Mouse (Mus musculus) neutrophil, adult 5-6 weeks (primary cell): ENCODE data around the gene 4930402H24Rik. TPM values are rescaled to one million over a fixed set of nuclear protein-coding genes. Genes with fewer than 3 reads are reported as not detected.

Experiments
- ATAC-seq: fragments of 151-379, 151-347 bp; 2 replicates; pipeline ENCODE4 v1.8.0; 2017; ENCODE audit warnings: mild to moderate bottlenecking, moderate TSS enrichment; ENCODE audit not compliant: insufficient number of reproducible peaks, poor library complexity, low FRiP score, severe bottlenecking; ENCODE audit errors: extremely low read depth
- total RNA-seq: library from RNA; stranded (forward); fragments of 200-1000 nt; gene quantifications from 2 replicates; pipeline ENCODE4 v1.2.3, GENCODE M21; 2017

The 4930402H24Rik gene
- total RNA-seq, result 15.7 and 21.9 TPM in 2 replicates

GRCm38 (mm10) chr2:130905751-130906583, at the start of gene 4930402H24Rik, which contains the start of gene Atrn:
Gene 4930402H24Rik (minus strand): TSS chr2:130906406.
Gene Atrn (plus strand): TSS chr2:130906495.
- peak; percentile 91 for ATAC-seq

GRCm38 (mm10) chr2:130950548-130950947, 44.3 kb upstream of the 4930402H24Rik start:
- ATAC-seq, result peak; percentile 82

GRCm38 (mm10) chr2:130949781-130950180, 43.6 kb upstream of the 4930402H24Rik start:
- ATAC-seq, result no peak

- ATAC-seq, result peak; percentile 48
These were observed 26.7 kb upstream of the 4930402H24Rik start for GRCm38 (mm10) chr2:130932865-130933264.

GRCm38 (mm10) chr2:130929994-130930393, 23.8 kb upstream of the 4930402H24Rik start:
- peak; percentile 90 for ATAC-seq

DNA sequence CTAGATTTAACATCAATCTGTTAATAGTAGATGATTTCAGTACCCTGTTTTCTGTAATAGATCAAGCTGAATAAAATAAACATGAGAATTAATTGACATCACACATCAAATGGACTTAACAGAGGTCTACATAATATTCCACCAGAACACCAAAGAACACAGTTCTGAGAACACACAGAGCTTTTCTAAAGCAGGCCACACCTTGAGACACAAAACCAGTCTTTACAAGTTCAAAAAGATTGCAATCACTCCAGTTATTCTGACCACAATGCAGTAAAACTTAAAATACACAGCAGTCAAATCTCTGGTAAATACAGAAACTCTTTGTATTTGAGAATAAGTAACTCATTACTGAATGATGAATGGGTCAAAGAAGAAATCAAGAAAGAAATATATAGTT, 22.3 kb upstream of the 4930402H24Rik start:
- ATAC-seq, result no peak

DNA sequence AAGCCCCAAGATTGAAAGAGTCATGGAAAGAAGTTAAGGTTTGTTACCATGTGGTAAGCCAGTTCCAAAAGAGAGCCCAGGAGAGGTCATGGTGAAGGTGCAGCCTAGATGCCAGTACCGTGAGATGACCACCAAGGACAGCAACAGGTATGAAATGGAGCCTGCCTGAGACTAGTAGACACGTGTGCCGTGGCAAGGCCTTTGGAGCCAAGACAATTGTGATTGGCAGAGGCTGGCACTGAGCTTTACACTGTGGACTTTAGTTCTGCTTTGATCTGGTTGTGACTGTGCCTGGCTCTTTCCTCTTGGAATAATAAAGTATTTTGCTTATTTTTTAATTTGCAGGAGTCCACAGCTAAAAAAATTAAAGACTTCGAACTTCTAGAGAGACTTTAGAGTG, 21.8 kb upstream of the 4930402H24Rik start:
- no peak for ATAC-seq

DNA sequence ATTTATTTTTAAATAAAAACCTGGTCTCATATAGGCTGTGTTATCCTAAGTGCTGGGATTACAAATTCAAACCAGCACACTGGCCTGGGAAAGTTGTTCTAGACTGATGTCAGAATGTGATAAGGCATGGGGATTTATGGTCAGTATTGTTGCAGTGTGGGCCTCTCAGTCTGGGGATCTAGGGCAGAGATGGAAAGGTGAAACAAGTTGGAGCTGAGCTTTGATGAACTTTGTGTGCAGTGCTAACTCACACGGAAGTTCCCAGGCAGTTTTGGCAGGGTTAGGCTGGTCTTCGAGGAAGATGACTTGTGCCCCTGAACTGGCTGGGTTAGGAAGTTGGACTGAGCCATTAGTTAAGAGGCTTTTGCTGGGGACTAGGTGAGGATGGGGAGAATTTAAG, 18.7 kb upstream of the 4930402H24Rik start:
- ATAC-seq, result no peak

- no peak for ATAC-seq
These were observed 12.9 kb upstream of the 4930402H24Rik start for GRCm38 (mm10) chr2:130919062-130919593.

DNA sequence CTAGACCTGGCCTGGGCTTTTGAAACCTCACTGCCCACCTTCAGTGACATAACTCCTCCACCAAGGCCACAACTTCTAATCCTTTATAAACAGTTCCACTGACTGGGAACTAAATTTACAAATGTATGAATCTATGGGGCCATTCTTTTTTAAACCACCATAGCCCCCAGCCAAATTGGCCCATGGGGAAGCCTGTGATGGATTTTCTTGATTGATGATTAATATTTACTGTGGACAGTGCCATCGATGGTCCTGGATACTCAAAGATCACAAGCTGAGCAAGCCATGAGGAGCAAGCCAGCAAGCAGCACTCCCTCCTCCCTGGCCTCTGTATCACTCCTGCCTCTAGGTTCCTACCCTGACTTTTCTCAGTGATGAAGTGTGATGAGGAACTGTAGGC, 11.5 kb upstream of the 4930402H24Rik start:
- no peak for ATAC-seq

- ATAC-seq, result no peak
These were observed 10.4 kb upstream of the 4930402H24Rik start for GRCm38 (mm10) chr2:130916521-130917147.

GRCm38 (mm10) chr2:130914873-130915272, 8.7 kb upstream of the 4930402H24Rik start:
- no peak for ATAC-seq

DNA sequence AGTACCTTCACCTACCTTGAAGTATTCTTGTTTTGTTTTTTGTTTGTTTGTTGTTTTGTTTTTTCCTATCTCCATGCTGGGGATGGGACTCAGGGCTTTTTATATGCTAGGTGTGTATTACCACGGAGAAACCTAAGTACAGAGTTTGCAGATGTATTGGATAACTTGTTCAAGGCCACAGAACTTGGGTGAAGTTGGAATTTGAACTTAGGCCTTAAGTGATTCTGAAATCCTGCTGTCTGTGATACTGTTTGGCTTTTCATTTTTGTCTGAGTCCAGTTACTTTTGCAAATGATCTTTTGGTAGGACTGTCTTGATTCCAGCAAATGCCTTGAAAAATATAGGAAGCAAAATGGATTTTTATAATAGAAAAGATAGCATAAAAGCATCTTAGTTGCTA, 5.5 kb upstream of the 4930402H24Rik start:
- no peak for ATAC-seq

GRCm38 (mm10) chr2:130906584-130907315, 544 bp upstream of the 4930402H24Rik start:
- no peak for ATAC-seq

DNA sequence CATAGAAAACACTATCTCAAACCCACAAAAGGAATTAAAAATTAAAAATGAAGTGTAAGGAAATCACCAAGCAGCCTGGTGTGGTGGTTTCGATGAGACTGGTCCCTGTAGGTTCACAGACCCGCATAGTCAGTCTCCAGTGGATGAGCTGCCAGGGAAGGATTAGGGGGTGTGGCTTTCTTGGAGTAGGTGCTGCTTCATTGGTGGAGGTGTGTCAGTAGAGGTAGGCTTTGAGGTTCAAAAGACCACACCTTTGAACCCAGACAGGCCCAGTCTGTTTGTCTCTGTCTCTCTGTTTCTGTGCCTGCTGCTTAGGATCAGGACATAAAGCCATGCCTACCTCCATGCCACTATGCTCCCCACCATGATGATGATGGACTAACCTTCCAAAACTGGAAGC, 7.4 kb downstream of the 4930402H24Rik start:
- ATAC-seq, result no peak

DNA sequence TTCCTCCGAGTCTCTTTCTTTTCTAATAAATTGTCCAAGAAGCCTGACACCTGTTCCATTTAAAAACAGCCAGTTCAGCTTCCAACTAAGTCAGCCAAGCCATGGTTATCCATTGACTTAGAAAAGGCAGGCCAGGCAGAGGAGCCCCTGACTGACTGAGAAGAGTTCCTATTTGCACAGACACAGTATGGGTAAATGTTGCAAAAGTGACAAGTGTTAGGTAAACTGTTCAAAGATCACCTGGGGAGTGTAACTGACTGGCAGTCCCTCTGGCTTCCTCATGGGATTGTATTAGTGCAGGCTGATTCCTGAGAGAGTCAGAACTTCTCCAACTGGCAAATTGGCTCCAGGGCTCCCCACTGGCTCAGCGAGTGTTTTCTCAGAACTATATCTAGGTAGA, 8.3 kb downstream of the 4930402H24Rik start:
- no peak for ATAC-seq

GRCm38 (mm10) chr2:130896944-130897343, 9.3 kb downstream of the 4930402H24Rik start:
- ATAC-seq, result no peak

DNA sequence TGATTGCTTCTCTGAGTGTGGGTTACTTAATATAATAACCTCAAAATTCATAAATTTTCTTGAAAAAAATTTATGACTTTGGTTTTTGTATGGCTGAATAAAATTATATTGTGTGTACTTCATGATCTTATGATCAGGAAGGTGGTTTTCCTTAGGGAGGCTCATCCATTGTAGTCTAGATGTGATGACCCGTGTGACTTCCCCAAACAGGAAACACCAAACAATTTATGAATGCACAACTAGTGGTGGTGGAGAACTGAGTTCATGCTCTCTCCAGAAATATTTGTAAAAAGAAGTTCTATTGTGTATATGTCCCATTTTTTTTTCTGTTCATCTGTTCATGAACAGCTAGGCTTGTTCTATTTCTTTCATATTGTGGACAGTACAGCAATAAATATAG, 18.8 kb downstream of the 4930402H24Rik start:
- ATAC-seq, result no peak

DNA sequence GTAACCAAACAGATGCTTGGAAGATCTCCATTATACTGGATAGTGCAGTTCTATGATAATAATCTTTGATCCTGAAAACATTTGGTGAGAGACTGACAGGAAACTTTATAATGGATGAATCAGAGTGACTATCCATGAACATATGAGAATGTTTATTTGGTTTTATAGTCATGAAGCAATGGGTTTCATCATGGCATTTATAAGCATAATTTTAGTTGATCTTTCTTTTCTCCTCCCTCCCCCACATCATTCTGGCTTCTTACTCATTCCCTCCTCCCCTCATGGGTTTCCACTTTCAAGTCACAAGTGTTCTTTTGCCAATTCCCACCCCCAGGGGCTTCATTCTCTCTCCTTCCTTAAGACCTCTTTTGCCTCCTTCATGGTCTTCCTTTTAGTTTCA, 19.2 kb downstream of the 4930402H24Rik start:
- no peak for ATAC-seq
